Mouse (Mus musculus) forelimb bud, embryonic 11.5 days (tissue): ENCODE results near the gene Defb39.

Experiments used
- DNase-seq: peaks from one replicate; pipeline ENCODE4 v3.0.0-alpha.2; 2012; ENCODE audit warnings: low read depth, low spot score

The Defb39 gene

GRCm38 (mm10) chr8:19064710-19065109 is at the start of gene Defb39:
Gene Defb39 (minus strand): TSS chr8:19064810.
- no peak for DNase-seq

GRCm38 (mm10) chr8:19066013-19066412 is 1.4 kb upstream of the Defb39 start:
- no peak for DNase-seq

- no peak for DNase-seq
These were observed 1.7 kb downstream of the Defb39 start for GRCm38 (mm10) chr8:19062891-19063290.

- no peak for DNase-seq
These were observed 19.4 kb downstream of the Defb39 start for GRCm38 (mm10) chr8:19045242-19045641.

DNA sequence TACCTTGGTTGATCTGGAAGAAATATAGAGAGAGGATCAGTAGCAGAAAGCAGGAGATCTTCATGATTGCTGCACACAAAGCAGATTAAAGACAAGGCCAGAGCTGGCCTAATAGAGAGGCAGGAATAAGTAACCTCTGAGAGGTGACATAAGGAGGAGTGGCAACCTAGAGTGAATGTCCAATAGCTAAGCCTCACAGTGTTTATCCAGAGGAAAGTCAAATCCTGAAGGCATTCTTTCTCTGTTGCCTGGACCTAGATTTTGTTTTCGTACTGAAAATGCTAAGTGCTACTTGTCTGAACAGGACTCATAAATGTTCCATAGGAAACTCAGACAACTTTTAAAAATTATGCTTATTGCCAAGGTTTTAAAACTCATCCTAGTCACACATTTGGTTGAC is 38.1 kb downstream of the Defb39 start, which contains the start of gene Defb38:
Gene Defb38, minus strand, starts transcription at position 101 of the 400 bp plus-strand sequence.
- DNase-seq, result no peak
